Mouse (Mus musculus) ovary, postnatal 14 days (tissue): Measurements from ENCODE around the gene Faap100.
"Not testable (repeated sequence)": the region's sequence is repeated elsewhere in the genome, so short reads cannot be mapped to it uniquely, and the experiment has no call there.

ENCODE experiments used
- DNase-seq: peaks from one replicate; pipeline ENCODE4 v3.0.0; 2022; ENCODE audit warnings: low spot score

Gene Faap100

DNA sequence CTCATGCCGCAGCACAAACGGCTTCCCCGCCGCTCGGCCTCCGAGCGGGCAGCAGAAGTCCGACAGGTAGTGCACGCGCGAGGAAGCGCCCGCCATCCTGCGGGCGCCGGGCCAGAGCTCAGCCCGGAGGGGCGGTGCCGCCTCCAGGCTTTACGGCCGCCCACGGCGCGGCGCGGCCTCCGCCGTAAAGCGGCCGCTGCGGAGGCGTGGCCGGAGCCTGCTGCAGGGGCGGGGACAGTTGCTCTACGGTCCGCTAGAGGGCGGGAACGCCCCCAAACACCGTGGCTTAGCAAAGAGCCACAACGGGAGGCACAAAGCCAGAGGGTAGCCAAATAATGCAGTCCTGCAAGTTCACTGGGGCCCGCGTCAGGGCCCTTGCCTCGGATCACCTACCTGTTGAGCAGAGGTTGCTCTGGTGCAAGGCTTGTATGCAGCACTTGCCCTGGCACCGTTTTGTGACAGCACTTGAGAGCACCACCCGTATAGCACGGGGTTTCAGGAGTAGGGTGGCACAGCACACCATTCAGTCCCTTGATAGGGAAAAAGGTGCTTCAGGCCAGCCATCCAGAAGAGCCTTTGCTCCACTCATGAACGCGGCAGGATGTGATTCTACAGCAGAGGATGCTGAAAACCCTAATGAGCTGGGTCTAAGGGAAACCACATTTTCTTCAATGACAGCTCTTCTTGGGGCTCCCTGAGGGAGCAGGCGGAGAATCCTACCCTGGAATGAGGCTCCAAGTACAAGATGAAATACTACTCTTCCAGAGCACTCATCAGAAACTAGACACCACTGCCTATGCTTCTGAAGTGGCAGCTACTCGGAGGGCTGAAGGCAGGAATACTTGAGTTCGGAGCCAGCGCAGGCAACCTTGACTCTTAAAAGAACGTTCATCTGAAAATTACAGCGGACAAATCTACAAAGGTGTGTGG lies at the start of gene Faap100:
Gene Faap100 (minus strand): TSS at position 154 of the 930 bp plus-strand sequence.
- peak; percentile 86 for DNase-seq

GRCm38 (mm10) chr11:120426727-120427126 lies 48.2 kb upstream of the Faap100 start:
- no peak for DNase-seq

DNA sequence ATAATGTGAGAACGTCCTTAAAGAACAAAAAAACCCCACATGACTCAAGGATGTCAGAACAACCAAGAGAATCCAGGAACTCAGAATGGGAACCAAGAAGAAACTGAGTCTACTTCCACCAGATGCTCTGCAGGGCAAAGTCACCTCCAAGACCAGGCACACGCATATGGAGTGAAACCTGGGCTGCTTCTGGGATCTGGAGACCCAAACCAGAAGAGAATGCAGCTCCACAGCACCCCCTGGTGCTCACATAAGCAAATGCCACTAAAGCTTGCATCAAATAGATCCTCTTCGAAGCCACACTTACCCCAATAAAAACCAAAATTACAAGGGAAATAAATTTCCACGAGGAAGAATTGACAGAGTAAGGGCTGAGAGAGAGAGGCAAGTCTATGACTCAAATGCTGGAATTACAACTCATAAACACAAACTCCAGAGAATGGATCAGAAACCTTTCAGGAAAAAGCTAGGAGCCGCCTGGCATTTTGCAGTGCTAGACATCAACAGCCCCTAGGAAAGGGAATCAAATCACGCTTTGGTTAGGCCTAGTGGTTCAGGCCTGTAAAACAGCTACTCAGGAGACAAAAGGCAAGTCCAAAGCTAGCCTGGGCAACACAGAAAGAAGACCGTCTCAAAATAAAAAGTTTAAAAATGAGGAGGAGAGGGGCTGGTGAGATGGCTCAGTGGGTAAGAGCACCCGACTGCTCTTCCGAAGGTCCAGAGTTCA lies 45.2 kb upstream of the Faap100 start:
- peak; percentile 62 for DNase-seq

- DNase-seq: no peak
Measured at GRCm38 (mm10) chr11:120422651-120423568, 44.3 kb upstream of the Faap100 start.

- no peak for DNase-seq
Measured at GRCm38 (mm10) chr11:120418592-120418991, 40.0 kb upstream of the Faap100 start.

- DNase-seq: no peak
Measured at GRCm38 (mm10) chr11:120417852-120418251, 39.3 kb upstream of the Faap100 start.

DNA sequence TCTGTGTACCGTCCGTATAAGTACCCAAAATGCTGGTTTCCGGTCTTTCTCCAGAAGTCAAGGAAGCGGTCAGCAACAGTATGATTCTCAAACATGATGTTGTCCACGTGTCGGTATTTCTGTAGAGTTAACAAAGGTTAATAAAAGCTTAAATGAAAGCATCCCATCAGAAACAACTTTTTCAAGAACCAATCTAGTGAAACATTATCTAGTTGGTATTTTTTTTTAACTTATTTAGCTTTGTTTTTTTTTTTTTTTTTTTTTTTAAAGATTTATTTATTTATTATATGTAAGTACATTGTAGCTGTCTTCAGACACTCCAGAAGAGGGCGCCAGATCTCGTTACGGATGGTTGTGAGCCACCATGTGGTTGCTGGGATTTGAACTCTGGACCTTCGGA lies 35.1 kb upstream of the Faap100 start:
- DNase-seq: not testable (repeated sequence)

GRCm38 (mm10) chr11:120406445-120406844 lies 27.9 kb upstream of the Faap100 start:
- DNase-seq: no peak

DNA sequence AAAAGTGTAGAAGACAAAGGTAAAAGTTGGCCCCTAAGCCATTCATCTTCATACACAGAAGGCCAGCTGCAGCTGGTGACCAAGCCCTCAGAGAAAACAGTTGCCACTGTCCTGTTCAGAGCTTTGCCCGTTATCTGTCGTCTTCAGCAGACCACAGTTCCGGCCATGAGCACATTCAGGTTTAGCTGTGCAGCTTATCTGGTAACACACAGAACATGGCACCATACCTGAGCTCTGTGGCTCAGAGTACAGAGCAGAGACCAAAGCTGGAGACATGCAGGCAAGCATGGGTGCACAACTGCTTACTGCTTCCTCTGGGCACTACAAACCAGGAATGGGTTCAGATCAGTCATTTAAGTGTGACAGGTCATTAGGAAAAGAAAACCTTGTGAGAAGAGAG lies 27.3 kb upstream of the Faap100 start:
- no peak for DNase-seq

DNA sequence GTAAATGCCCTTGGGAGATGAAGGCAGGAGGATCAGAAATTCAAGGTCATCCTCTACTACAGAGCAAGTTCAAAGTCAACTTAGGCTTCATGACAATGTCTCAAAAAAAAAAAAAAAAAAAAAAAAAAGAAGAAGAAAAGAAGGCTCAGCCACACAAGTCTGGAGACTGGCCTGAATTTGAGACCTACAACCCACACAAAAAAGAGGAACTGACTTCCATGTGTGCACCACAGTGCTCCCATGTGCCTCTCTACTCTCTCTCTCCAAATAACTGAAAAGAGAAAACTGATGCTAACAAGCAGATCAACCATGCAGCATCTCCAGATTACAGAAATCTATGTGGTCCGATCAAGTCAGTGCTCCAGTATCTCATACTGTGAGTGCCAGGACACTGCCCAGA lies 26.2 kb upstream of the Faap100 start:
- no peak for DNase-seq

DNA sequence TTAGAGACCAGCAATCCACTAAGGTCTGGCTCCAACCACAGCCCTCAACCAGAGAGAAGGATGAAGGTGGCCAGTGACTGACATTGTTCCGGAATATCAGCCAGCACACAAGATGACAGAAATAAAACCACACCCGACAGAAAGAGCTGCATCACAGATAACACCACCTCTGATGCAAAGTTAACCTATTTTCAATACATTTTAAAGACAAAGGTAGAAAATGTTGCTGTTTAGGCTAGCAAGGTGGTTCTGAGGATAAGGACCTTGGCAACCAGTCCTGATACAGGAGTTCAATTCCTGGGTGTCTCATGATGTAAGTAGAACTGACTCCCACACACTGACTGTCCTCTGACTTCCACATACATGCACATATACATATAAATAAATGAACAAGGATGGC lies 20.8 kb upstream of the Faap100 start:
- DNase-seq: no peak

- DNase-seq: no peak
Measured at GRCm38 (mm10) chr11:120397602-120398001, 19.0 kb upstream of the Faap100 start.

- no peak for DNase-seq
Measured at GRCm38 (mm10) chr11:120395661-120396060, 17.1 kb upstream of the Faap100 start.

DNA sequence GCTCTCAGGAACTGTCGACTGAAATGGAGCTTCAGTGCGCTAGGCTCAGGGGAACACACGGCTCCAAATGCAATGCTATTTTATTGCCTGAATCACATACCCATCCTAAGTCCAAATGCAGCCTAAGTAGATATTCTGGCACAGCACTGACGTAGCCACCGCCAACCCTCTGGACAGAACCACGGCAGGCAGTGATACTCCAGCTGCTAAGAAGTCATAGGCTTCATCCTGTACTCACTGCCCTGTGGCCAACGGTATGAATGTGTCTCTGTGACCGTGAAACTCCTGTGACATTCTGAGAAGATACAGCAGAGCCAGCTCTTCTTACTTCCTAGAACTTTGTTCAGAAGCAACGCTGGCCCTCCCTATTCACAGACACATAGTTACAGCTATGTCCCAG lies 10.0 kb upstream of the Faap100 start:
- no peak for DNase-seq

GRCm38 (mm10) chr11:120387157-120387556 lies 8.6 kb upstream of the Faap100 start:
- no peak for DNase-seq

GRCm38 (mm10) chr11:120386632-120387031 lies 8.1 kb upstream of the Faap100 start:
- no peak for DNase-seq

- no peak for DNase-seq
Measured at GRCm38 (mm10) chr11:120382509-120382908, 3.9 kb upstream of the Faap100 start.

DNA sequence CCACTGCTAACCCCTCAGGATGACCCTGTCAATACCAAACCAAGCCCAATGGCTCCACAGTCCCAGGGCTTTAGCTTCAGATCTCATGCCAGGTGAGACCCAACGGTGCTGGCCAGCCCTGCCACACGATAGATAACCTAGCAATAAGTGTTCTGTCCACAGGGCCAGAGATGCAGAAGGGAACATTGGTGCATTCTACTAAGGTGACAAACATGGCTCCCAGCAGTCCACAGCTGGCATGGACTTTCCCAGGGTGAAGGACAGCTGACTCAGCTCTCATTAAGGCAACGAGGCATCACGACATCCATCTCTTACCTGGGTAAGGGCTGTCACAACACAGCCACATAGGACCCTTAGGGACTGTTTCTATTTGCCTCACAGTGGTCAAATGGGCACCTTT lies 2.6 kb upstream of the Faap100 start:
- no peak for DNase-seq

GRCm38 (mm10) chr11:120380271-120380670 lies 1.7 kb upstream of the Faap100 start:
- DNase-seq: no peak

DNA sequence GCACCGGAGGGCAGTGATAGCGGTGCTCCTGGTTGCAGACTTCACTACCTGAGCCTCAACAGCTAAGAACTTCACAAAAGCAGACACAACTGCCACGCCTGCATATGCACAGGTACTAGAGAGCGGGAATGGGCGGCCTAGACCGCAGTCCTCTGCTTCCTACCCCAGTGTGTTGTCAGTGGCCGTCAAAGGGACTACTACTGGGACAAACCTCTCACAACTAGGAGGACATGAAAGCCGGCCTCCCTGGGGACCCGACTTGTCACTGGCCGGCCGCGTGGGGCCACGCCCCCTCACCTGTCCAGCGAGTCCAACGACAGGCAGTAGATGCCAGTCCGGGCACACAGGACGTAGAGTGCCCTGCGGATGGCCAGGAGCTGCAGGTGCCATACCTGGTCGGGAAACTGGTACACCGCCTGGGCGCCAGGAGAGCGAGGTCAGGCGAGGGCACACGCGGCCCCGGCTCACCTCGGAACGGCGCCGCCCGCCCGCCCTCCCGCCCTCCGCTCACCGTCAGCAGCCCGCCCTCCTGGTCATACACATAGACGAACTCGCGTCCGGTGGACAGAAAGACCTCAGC lies 443 bp downstream of the Faap100 start:
- DNase-seq: no peak

GRCm38 (mm10) chr11:120377337-120377736 lies 1.2 kb downstream of the Faap100 start:
- DNase-seq: no peak
